Mouse (Mus musculus): ENCODE measurements around the gene Gpha2. TPM values are rescaled to one million over a fixed set of nuclear protein-coding genes. Genes with fewer than 3 reads are reported as not detected.

Gene Gpha2
- total RNA-seq, 2 experiments from 2014 or later: not detected

DNA sequence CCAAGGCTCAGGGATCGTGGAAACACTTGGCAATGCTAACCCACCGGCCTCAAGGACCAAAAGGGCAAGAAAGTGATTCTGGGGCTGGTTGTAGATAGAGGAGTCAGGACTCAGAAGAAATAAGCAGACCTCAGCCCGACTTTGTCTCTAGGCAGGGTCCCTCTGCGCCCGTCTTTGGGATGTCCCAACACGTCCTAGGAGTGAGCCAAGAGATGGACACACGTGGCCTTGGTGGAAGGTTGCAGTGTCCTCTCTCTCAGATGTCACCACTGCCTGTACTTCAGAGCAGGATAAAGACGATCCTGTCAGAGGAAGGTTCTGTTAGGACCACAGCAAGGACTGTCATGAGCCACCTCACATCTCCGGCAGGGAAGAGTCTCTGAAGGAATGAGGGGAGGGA, 44.5 kb downstream of the Gpha2 start:
- ATAC-seq (replicated peaks; ENCODE audit: low FRiP score, low TSS enrichment, poor library complexity, severe bottlenecking): no peak

DNA sequence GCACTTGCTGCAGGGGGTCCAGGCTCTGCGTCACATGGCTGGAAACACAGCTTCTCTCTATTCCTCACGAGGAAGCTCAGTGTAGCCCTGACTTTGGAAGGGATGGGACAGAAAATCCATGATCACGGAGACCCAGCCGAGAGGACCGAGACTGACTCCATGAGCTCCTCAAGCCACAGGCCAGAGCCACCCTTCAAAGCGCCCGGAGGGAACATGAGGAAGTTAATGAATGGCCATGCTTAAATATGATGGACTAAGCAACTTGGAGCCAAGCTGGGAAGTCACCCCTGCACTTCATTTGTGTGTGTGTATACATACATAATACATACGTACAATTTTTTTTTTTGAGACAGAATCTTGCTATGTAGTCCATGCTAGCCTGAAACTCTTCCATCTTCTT, 45.0 kb downstream of the Gpha2 start:
- ATAC-seq (replicated peaks; ENCODE audit: low FRiP score, low TSS enrichment, poor library complexity, severe bottlenecking): no peak

DNA sequence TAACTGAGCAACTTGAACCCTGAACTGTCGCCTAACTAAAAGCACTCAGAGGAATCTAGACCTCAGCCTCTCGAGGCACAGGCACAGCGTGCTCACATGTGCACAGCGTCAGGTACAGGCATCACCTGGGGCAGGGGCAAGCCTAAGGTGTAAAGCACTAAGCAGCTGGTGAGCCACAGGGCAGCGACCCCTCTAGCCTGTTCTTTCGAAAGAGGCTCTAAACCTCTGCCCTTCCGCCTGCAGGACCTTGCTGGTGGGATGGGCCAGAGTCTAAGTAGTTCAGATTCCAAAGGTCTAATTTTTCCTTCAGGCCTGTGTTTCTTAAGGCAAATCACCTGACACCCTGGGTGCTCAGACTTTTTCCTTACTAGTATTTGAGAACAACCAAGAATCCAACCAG, 45.9 kb downstream of the Gpha2 start:
- no peak for ATAC-seq (replicated peaks; ENCODE audit: low FRiP score, low TSS enrichment, poor library complexity, severe bottlenecking)

DNA sequence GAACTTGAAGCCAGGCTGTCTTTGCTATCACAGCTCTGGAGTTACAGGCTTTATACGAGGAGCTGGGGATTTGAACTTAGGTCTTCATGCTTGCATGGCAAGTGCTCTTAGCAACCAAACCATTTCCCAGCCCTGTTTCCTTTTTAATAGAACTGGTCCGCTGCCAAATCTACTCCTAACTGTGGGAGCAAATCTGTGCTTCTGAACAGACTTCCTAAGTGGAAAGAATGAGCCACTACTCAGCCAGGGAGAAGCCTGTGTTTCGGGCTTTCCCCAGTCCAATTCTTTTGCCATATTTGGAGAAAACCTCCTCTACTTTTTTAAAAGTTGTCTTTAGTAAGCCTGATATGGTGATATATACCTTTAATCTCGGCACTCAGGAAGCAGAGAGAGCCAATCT, 46.6 kb downstream of the Gpha2 start:
- no peak for ATAC-seq (replicated peaks; ENCODE audit: low FRiP score, low TSS enrichment, poor library complexity, severe bottlenecking)

DNA sequence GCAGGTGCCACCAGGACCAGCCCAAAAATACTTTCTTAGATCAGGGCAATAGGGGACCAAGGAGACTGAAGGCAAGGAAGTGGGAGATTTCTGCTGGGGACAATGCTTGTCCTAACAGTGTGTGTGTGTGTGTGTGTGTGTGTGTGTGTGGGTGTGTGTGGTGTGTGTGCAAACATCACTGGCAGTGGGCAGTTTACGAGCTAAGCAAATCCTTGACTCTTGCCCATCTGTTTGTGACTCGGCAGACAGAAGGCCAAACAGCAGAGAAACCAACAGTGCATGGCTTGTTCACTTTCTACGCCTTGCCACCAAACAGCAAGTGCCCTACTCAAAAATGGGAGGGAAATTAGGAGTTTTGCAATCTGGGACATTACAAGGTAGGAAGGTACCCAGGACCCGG, 47.4 kb downstream of the Gpha2 start:
- ATAC-seq (replicated peaks; ENCODE audit: low FRiP score, low TSS enrichment, poor library complexity, severe bottlenecking): no peak

DNA sequence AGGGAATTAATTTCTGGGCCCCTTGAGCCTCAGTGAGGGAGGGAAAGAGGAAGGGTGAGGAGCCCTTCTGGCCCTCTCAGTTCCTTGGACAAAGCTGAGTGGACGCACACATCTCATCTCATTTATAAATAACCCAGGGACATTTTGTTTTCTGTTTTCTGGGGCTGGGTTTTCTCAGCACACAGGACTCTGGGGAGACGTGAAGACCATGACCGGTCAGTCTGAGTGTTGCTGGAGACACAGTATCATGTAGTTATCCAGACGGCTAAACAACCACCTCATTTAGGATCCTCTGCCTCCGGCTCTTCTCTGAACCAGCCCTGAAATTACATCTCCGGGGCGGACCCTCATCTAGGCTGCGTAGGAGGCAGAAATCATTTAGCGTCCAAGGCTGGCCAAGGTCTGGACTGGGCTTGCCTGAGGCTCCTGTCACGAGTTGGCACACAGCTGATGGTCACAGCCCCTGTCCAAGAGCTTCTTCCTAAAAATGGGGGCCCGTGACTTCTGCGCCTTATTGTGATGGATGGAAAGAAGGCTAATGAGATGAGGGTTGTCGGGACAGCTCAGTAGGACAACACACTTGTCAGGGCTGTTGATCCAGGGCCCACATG, 47.9 kb downstream of the Gpha2 start:
- no peak for ATAC-seq (replicated peaks; ENCODE audit: low FRiP score, low TSS enrichment, poor library complexity, severe bottlenecking)

DNA sequence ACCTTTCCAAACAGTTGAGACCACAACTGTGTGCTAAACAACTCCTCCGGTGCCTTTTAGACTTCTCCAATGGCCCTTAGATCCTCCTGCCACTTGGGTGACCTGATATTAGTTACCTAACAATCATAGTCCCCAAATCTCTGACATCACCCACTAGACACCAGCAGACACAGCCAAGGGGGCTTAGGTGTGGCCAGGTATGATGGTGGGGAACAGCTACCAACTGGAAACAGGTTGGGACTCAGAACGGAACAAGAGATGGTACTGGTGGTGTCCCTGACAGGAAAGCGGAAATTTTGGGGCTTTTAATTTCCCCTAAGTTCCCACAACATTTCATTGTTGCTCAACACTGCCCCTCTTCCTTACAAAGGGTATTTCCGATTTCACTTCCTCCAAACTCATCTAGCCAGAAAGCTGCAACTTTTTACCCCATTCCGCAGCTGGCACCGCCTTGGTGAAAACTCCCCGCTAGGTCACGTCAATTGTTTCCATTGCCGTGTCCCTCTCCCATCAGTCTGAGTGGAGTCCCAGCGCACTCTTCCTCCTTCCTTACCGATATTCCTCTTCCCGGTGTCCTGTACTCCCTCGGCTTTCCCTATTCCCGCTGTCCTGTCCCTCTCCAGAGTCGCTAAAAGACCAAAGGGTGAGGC, 49.7 kb downstream of the Gpha2 start:
- ATAC-seq (replicated peaks; ENCODE audit: low FRiP score, low TSS enrichment, poor library complexity, severe bottlenecking): no peak

DNA sequence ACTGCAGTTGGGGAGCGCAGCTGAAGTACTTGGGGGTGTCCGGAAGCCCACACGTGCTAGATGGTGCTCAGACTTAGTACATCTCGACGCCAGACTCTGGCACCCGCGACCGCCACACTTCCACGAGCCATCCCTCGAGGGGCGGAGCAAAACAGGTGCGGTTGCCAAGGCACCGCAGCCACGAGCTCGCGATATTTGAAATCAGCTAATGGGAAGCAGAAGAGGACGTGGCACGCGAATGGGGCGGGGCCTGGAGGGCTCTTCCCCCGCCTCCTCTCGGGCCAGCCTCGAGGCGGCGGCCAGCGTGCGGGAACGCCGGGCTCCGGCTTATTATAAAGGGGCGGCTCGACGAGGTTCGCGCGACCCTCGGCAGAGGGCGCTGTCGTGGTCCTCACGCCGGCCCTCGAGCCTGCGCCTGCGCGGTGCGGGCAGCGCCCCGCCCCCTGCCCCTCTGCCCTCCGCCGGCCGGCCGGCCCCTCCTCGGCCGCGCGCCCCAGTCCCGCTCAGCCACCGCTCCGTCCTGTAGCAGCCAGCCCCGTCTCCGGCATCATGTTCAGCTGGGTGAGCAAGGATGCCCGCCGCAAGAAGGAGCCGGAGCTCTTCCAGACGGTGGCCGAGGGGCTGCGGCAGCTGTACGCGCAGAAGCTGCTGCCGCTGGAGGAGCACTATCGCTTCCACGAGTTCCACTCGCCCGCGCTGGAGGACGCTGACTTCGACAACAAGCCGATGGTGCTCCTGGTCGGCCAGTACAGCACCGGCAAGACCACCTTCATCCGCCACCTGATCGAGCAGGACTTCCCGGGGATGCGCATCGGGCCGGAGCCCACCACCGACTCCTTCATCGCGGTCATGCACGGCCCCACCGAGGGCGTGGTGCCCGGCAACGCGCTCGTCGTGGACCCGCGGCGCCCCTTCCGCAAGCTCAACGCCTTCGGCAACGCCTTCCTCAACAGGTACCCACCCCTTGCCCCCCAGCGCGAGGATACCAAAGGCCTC, 50.5 kb downstream of the Gpha2 start, which contains the start of gene Ehd1:
Gene Ehd1, plus strand, starts transcription at position 300 of the 996 bp plus-strand sequence.
- peak; percentile 92 for ATAC-seq (replicated peaks; ENCODE audit: low FRiP score, low TSS enrichment, poor library complexity, severe bottlenecking)

Other genes starting within 250 kb of the Gpha2 start
- not detected in 2 replicates for gene Slc22a20, start 240.2 kb upstream of the Gpha2 start, total RNA-seq (2014; fragmentation: Nextera tagmentation)
- not detected in 2 replicates for gene Slc22a20, start 240.2 kb upstream of the Gpha2 start, total RNA-seq (2017)
- 41.2 and 46.0 TPM in 2 replicates for gene Capn1, start 210.5 kb upstream of the Gpha2 start, total RNA-seq (2014; fragmentation: Nextera tagmentation)
- gene Capn1, start 210.5 kb upstream of the Gpha2 start, total RNA-seq (2017): 30.6 and 53.5 TPM in 2 replicates
- gene Syvn1, start 179.8 kb upstream of the Gpha2 start, total RNA-seq (2014; fragmentation: Nextera tagmentation): 31.2 and 52.3 TPM in 2 replicates
- 5.8 and 7.5 TPM in 2 replicates for gene Syvn1, start 179.8 kb upstream of the Gpha2 start, total RNA-seq (2017)
- 54.4 and 64.1 TPM in 2 replicates for gene Mrpl49, start 168.6 kb upstream of the Gpha2 start, total RNA-seq (2014; fragmentation: Nextera tagmentation)
- 33.6 and 41.0 TPM in 2 replicates for gene Mrpl49, start 168.6 kb upstream of the Gpha2 start, total RNA-seq (2017)
- gene Fau, start 168.5 kb upstream of the Gpha2 start, total RNA-seq (2014; fragmentation: Nextera tagmentation): 2,866 and 2,996 TPM in 2 replicates
- gene Fau, start 168.5 kb upstream of the Gpha2 start, total RNA-seq (2017): 1,307 and 1,586 TPM in 2 replicates
- 11.5 and 16.7 TPM in 2 replicates for gene Znhit2, start 165.2 kb upstream of the Gpha2 start, total RNA-seq (2014; fragmentation: Nextera tagmentation)
- gene Znhit2, start 165.2 kb upstream of the Gpha2 start, total RNA-seq (2017): 10.7 and 11.2 TPM in 2 replicates
- gene Tm7sf2, start 158.0 kb upstream of the Gpha2 start, total RNA-seq (2014; fragmentation: Nextera tagmentation): 13.7 and 14.7 TPM in 2 replicates
- 3.6 and 4.8 TPM in 2 replicates for gene Tm7sf2, start 158.0 kb upstream of the Gpha2 start, total RNA-seq (2017)
- 45.2 and 61.4 TPM in 2 replicates for gene Vps51, start 149.1 kb upstream of the Gpha2 start, total RNA-seq (2014; fragmentation: Nextera tagmentation)
- 33.9 and 40.6 TPM in 2 replicates for gene Vps51, start 149.1 kb upstream of the Gpha2 start, total RNA-seq (2017)
- gene Tmem262, start 146.3 kb upstream of the Gpha2 start, total RNA-seq (2014; fragmentation: Nextera tagmentation): not detected in 2 replicates
- gene Tmem262, start 146.3 kb upstream of the Gpha2 start, total RNA-seq (2017): not detected in 2 replicates
- gene Gm28374, start 144.1 kb upstream of the Gpha2 start, total RNA-seq (2014; fragmentation: Nextera tagmentation): not detected in 2 replicates
- 0.99 TPM in 1 of 2 replicates, not detected in the other for gene Gm28374, start 144.1 kb upstream of the Gpha2 start, total RNA-seq (2017)
- gene Zfpl1, start 141.4 kb upstream of the Gpha2 start, total RNA-seq (2014; fragmentation: Nextera tagmentation): 20.4 and 38.0 TPM in 2 replicates
- gene Zfpl1, start 141.4 kb upstream of the Gpha2 start, total RNA-seq (2017): 34.2 and 34.8 TPM in 2 replicates
- gene Cdca5, start 141.4 kb upstream of the Gpha2 start, total RNA-seq (2014; fragmentation: Nextera tagmentation): 47.6 and 48.9 TPM in 2 replicates
- gene Cdca5, start 141.4 kb upstream of the Gpha2 start, total RNA-seq (2017): 25.2 and 25.9 TPM in 2 replicates
- 3.5 and 5.7 TPM in 2 replicates for gene AC131692.1, start 132.0 kb upstream of the Gpha2 start, total RNA-seq (2014; fragmentation: Nextera tagmentation)
- gene AC131692.1, start 132.0 kb upstream of the Gpha2 start, total RNA-seq (2017): 0.95 and 1.6 TPM in 2 replicates
- gene Naaladl1, start 120.6 kb upstream of the Gpha2 start, total RNA-seq (2014; fragmentation: Nextera tagmentation): 1.5 and 2.1 TPM in 2 replicates
- not detected in 2 replicates for gene Naaladl1, start 120.6 kb upstream of the Gpha2 start, total RNA-seq (2017)
- 18.8 and 20.9 TPM in 2 replicates for gene Sac3d1, start 107.7 kb upstream of the Gpha2 start, total RNA-seq (2014; fragmentation: Nextera tagmentation)
- 7.7 and 9.3 TPM in 2 replicates for gene Sac3d1, start 107.7 kb upstream of the Gpha2 start, total RNA-seq (2017)
- gene Snx15, start 98.1 kb upstream of the Gpha2 start, total RNA-seq (2014; fragmentation: Nextera tagmentation): 15.2 and 24.6 TPM in 2 replicates
- 7.0 and 13.2 TPM in 2 replicates for gene Snx15, start 98.1 kb upstream of the Gpha2 start, total RNA-seq (2017)
- 2.0 TPM in 1 of 2 replicates, not detected in the other for gene Batf2, start 85.4 kb upstream of the Gpha2 start, total RNA-seq (2014; fragmentation: Nextera tagmentation)
- 0.42 TPM in 1 of 2 replicates, not detected in the other for gene Batf2, start 85.4 kb upstream of the Gpha2 start, total RNA-seq (2017)
- gene Arl2, start 84.8 kb upstream of the Gpha2 start, total RNA-seq (2014; fragmentation: Nextera tagmentation): 43.2 and 45.4 TPM in 2 replicates
- gene Arl2, start 84.8 kb upstream of the Gpha2 start, total RNA-seq (2017): 26.4 and 38.6 TPM in 2 replicates
- not detected in 2 replicates for gene Majin, start 42.0 kb upstream of the Gpha2 start, total RNA-seq (2014; fragmentation: Nextera tagmentation)
- not detected in 2 replicates for gene Majin, start 42.0 kb upstream of the Gpha2 start, total RNA-seq (2017)
- gene Ppp2r5b, start 9.5 kb downstream of the Gpha2 start, total RNA-seq (2014; fragmentation: Nextera tagmentation): 10.9 and 24.0 TPM in 2 replicates
- 8.6 and 10.3 TPM in 2 replicates for gene Ppp2r5b, start 9.5 kb downstream of the Gpha2 start, total RNA-seq (2017)
- gene Atg2a, start 15.3 kb downstream of the Gpha2 start, total RNA-seq (2014; fragmentation: Nextera tagmentation): 22.6 and 30.2 TPM in 2 replicates
- 5.8 and 11.8 TPM in 2 replicates for gene Atg2a, start 15.3 kb downstream of the Gpha2 start, total RNA-seq (2017)
- gene Ehd1, start 50.3 kb downstream of the Gpha2 start, total RNA-seq (2014; fragmentation: Nextera tagmentation): 50.0 and 60.7 TPM in 2 replicates
- 26.7 and 62.5 TPM in 2 replicates for gene Ehd1, start 50.3 kb downstream of the Gpha2 start, total RNA-seq (2017)
- 3.4 and 4.4 TPM in 2 replicates for gene Cdc42bpg, start 80.1 kb downstream of the Gpha2 start, total RNA-seq (2014; fragmentation: Nextera tagmentation)
- gene Cdc42bpg, start 80.1 kb downstream of the Gpha2 start, total RNA-seq (2017): 3.1 and 3.7 TPM in 2 replicates
- gene Men1, start 108.6 kb downstream of the Gpha2 start, total RNA-seq (2014; fragmentation: Nextera tagmentation): 39.8 and 56.2 TPM in 2 replicates
- 17.8 and 19.8 TPM in 2 replicates for gene Men1, start 108.6 kb downstream of the Gpha2 start, total RNA-seq (2017)
- gene Map4k2, start 114.8 kb downstream of the Gpha2 start, total RNA-seq (2014; fragmentation: Nextera tagmentation): 37.3 and 41.8 TPM in 2 replicates
- gene Map4k2, start 114.8 kb downstream of the Gpha2 start, total RNA-seq (2017): 9.4 and 27.2 TPM in 2 replicates
- gene Sf1, start 137.3 kb downstream of the Gpha2 start, total RNA-seq (2014; fragmentation: Nextera tagmentation): 286 and 398 TPM in 2 replicates
- 253 and 302 TPM in 2 replicates for gene Sf1, start 137.3 kb downstream of the Gpha2 start, total RNA-seq (2017)
- 4.9 TPM in 1 of 2 replicates, not detected in the other for gene Pygm, start 158.0 kb downstream of the Gpha2 start, total RNA-seq (2014; fragmentation: Nextera tagmentation)
- 0.04 and 4.9 TPM in 2 replicates for gene Pygm, start 158.0 kb downstream of the Gpha2 start, total RNA-seq (2017)
- 41.2 and 64.6 TPM in 2 replicates for gene Rasgrp2, start 173.0 kb downstream of the Gpha2 start, total RNA-seq (2014; fragmentation: Nextera tagmentation)
- 21.6 and 32.0 TPM in 2 replicates for gene Rasgrp2, start 173.0 kb downstream of the Gpha2 start, total RNA-seq (2017)
- gene Nrxn2, start 192.4 kb downstream of the Gpha2 start, total RNA-seq (2014; fragmentation: Nextera tagmentation): not detected in 2 replicates
- gene Nrxn2, start 192.4 kb downstream of the Gpha2 start, total RNA-seq (2017): not detected in 2 replicates